Mouse (Mus musculus): Measurements from ENCODE around the gene Dock3.

DNA sequence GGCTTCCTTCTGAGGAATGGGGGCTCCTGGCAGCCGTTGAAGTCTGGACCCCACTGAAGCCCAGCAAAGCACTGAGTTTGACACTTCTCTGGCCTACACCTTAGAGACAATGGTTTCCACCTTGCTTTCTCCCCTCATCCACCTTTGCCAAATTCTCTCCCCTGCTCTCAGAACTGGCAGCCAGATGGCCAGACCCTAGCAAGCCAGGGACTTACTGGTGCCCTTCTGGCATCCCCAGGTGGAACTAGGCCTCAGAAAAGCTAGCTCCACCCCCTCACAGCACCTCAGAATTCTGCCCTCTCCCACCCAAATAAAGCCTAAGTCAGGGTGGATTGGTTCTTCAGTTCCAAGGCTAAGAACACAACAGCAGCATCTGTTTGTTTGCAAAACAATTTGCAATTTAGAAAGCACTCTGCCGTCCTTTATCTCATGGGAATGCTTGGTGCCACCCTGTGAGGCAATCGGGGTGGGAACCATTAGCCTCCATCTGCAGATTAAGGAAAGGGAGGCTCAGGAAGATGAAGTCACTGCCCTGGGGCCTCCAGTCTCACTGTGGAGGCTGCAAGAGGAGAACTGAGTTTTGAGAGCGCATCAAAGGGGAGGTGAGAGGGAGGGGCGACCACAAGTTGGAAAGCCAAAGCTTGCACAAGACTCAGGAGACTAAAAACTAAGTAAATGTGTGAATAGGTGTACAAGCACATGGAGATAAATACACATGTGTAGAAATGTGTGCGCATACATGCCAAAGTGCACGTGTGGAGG is 39.6 kb upstream of the Dock3 start:
- TF ChIP-seq CTCF (IDR thresholded peaks at IDR 0.05; ENCODE audit: control insufficient read depth, insufficient read depth, insufficient replicate concordance, low read depth, low read length) (no peak), POLR2A (IDR thresholded peaks at IDR 0.05; ENCODE audit: control insufficient read depth, low read depth, low read length) (no peak)

Data from testis, adult 2 months (tissue).